Mouse (Mus musculus) urinary bladder, postnatal 0 days (tissue): ENCODE results near the gene Gripap1. TPM values are rescaled to one million over a fixed set of nuclear protein-coding genes. Genes with fewer than 3 reads are reported as not detected.

ENCODE experiments used
- microRNA counts: library from miRNA; unstranded; fragments of <30 nt; microRNA quantifications from one replicate; lab custom pipeline; 2016
- microRNA-seq: library from miRNA; unstranded; fragments of <30 nt; microRNA quantifications from one replicate; pipeline ENCODE4, GENCODE M21; 2016
- polyA plus RNA-seq: library from polyadenylated mRNA; unstranded; fragments of >200 nt; fragmentation: Nextera tagmentation; extraction: Ambion mirVana; gene quantifications from 2 replicates; pipeline ENCODE4 v1.2.1, GENCODE M21; 2015

The Gripap1 gene
- 19.2 and 23.6 TPM in 2 replicates for polyA plus RNA-seq

GRCm38 (mm10) chrX:7789542-7790136 is at the start of gene Gripap1:
Gene Gripap1, plus strand, starts transcription at chrX:7789765.

GRCm38 (mm10) chrX:7750432-7751116 is 39.0 kb upstream of the Gripap1 start, which contains the start of gene Ccdc120:
Gene Ccdc120, minus strand, starts transcription at chrX:7750905.

GRCm38 (mm10) chrX:7762137-7762920 is 27.2 kb upstream of the Gripap1 start, which contains the start of gene Tfe3:
Gene Tfe3, plus strand, starts transcription at chrX:7762560.

DNA sequence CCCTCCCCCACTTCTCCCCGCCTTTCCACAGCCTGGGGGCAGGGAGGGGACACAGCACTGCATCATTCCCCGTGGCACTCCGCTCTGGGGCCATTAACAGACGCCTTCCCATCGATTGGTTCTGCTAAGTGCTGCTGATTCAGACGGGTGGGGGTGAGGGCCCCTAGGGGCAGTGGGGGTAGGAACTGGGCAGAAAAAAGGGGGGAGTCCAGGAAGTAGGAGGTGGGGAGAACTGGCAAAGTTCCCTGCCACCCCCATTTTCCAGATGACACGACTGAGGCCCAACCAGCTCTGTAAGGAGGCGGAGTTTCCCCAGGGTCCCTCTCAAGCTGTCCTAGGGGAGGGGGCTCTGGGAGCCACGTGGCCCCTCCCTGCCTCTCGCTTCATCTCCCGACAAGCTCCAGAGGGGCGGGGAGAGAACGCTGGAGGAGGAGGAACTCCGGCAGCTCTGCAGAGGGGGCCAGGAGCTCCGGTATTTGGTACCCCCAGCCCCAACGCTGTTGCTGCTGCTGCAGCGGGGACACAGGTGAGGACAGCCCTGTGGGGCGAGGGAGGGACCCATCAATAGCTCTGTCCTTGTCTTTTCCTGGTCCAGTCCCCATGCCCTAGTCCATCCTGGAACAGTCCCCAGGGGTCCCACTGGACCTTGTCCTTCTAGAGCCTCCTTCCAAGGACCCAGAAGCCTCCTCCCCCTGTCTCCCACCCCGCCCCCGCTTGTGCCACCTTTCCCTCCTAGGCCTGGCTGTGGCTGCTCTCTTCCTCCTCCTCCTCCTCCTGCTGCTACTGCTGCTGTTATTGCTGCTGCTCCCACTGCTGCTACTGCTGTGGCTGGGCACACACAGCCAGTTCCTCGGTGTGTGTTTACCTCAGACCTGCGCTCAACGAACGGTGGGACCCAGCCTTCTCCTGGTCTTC is 32.6 kb downstream of the Gripap1 start, which contains the start of gene Kcnd1:
Gene Kcnd1, plus strand, starts transcription at position 425 of the 915 bp plus-strand sequence.

GRCm38 (mm10) chrX:7841163-7842162 is 51.9 kb downstream of the Gripap1 start, which contains the start of gene Otud5:
Gene Otud5, plus strand, starts transcription at chrX:7841364.

MicroRNA genes within 50 kb of the gene (microRNA counts, 519-probe panel; counts per million panel counts)
- 2,453 counts per million, percentile 34 among the panel's probes with 10 or more counts for microRNA mmu-miR-1198 (lab: Ali Mortazavi, UCI)

Small RNA genes lying within 50 kb of the gene (microRNA-seq; reads per million reads assigned to microRNA genes)
- 20.7 reads per million, percentile 28 among the genes with 10 or more reads in this experiment for gene Mir1198

Other genes with a start within 250 kb of the Gripap1 start
- not detected in 2 replicates for gene Foxp3, start 216.1 kb upstream of the Gripap1 start, polyA plus RNA-seq
- gene Ppp1r3f, start 215.5 kb upstream of the Gripap1 start, polyA plus RNA-seq, result 0.86 and 1.1 TPM in 2 replicates
- gene Ccdc22, start 184.2 kb upstream of the Gripap1 start, polyA plus RNA-seq, result 13.6 and 15.5 TPM in 2 replicates
- 0.04 TPM in 1 of 2 replicates, not detected in the other for gene Cacna1f, start 182.7 kb upstream of the Gripap1 start, polyA plus RNA-seq
- gene Syp, start 151.3 kb upstream of the Gripap1 start, polyA plus RNA-seq, result 0.69 and 0.79 TPM in 2 replicates
- 6.8 and 7.8 TPM in 2 replicates for gene Prickle3, start 132.5 kb upstream of the Gripap1 start, polyA plus RNA-seq
- gene Plp2, start 118.4 kb upstream of the Gripap1 start, polyA plus RNA-seq, result 303 and 319 TPM in 2 replicates
- 0.47 and 0.53 TPM in 2 replicates for gene Magix, start 108.5 kb upstream of the Gripap1 start, polyA plus RNA-seq
- gene Gpkow, start 92.6 kb upstream of the Gripap1 start, polyA plus RNA-seq, result 19.2 and 20.6 TPM in 2 replicates
- 23.7 and 30.3 TPM in 2 replicates for gene Wdr45, start 75.4 kb upstream of the Gripap1 start, polyA plus RNA-seq
- 0.61 TPM in 1 of 2 replicates, not detected in the other for gene Gm45208, start 67.5 kb upstream of the Gripap1 start, polyA plus RNA-seq
- gene Praf2, start 61.3 kb upstream of the Gripap1 start, polyA plus RNA-seq, result 38.2 and 41.3 TPM in 2 replicates
- gene Ccdc120, start 38.9 kb upstream of the Gripap1 start, polyA plus RNA-seq, result 9.0 and 10.0 TPM in 2 replicates
- gene Tfe3, start 27.2 kb upstream of the Gripap1 start, polyA plus RNA-seq, result 21.3 and 23.4 TPM in 2 replicates
- 0.98 and 1.4 TPM in 2 replicates for gene Kcnd1, start 32.5 kb downstream of the Gripap1 start, polyA plus RNA-seq
- gene Otud5, start 51.6 kb downstream of the Gripap1 start, polyA plus RNA-seq, result 23.4 and 24.7 TPM in 2 replicates
- gene Pim2, start 88.5 kb downstream of the Gripap1 start, polyA plus RNA-seq, result 4.7 and 5.1 TPM in 2 replicates
- gene Slc35a2, start 94.3 kb downstream of the Gripap1 start, polyA plus RNA-seq, result 33.6 and 37.9 TPM in 2 replicates
- gene Pqbp1, start 109.5 kb downstream of the Gripap1 start, polyA plus RNA-seq, result 64.1 and 69.9 TPM in 2 replicates
- gene Timm17b, start 109.6 kb downstream of the Gripap1 start, polyA plus RNA-seq, result 98.1 and 101 TPM in 2 replicates
- gene Gm10491, start 118.1 kb downstream of the Gripap1 start, polyA plus RNA-seq, result not detected in 2 replicates
- not detected in 2 replicates for gene Gm10490, start 119.8 kb downstream of the Gripap1 start, polyA plus RNA-seq
- 0.71 and 0.74 TPM in 2 replicates for gene Pcsk1n, start 130.1 kb downstream of the Gripap1 start, polyA plus RNA-seq
- not detected in 2 replicates for gene Eras, start 138.8 kb downstream of the Gripap1 start, polyA plus RNA-seq
- 9.2 and 9.7 TPM in 2 replicates for gene Hdac6, start 158.1 kb downstream of the Gripap1 start, polyA plus RNA-seq
- gene Gata1, start 188.3 kb downstream of the Gripap1 start, polyA plus RNA-seq, result 0.19 and 0.42 TPM in 2 replicates
- not detected in 2 replicates for gene Glod5, start 228.7 kb downstream of the Gripap1 start, polyA plus RNA-seq